Mouse (Mus musculus): ENCODE measurements around the gene Cpm. TPM values are rescaled to one million over a fixed set of nuclear protein-coding genes. Genes with fewer than 3 reads are reported as not detected.

Gene Cpm
- polyA plus RNA-seq, 1 experiment from 2014 or later, result 2.8 TPM

GRCm38 (mm10) chr10:117643302-117643701, 14.0 kb downstream of the Cpm start:
- Histone ChIP-seq H3K9ac (no peak overlapping the region), H3K27me3 (no peaks in the 10 kb centered on the region), H3K4me2 (no peak overlapping the region), H3K36me3 (no peaks in the 10 kb centered on the region), H3K4me3 (no peak overlapping the region), H3K4me1 (replicated peaks) (no peaks in the 10 kb centered on the region), H3K9me3 (no peaks in the 10 kb centered on the region), H3K27ac (replicated peaks) (no peak overlapping the region)
- WGBS, result 84% methylated on average over 6 of the region's 6 CpGs
- no peak for ATAC-seq (ENCODE audit: low FRiP score, low read depth)

- H3K27me3 ChIP-seq, result no peaks in the 10 kb centered on the region
- no peak overlapping the region for H3K4me3 ChIP-seq
- no peak overlapping the region for H3K27ac ChIP-seq (replicated peaks)
- no peak overlapping the region for H3K4me2 ChIP-seq
- no peaks in the 10 kb centered on the region for H3K36me3 ChIP-seq
- no peak for ATAC-seq (ENCODE audit: low FRiP score, low read depth)
- no peaks in the 10 kb centered on the region for H3K9me3 ChIP-seq
- no peaks in the 10 kb centered on the region for H3K4me1 ChIP-seq (replicated peaks)
- no peak overlapping the region for H3K9ac ChIP-seq
- 82% methylated on average over 12 of the region's 12 CpGs for WGBS
Measured at GRCm38 (mm10) chr10:117643711-117644428, 14.6 kb downstream of the Cpm start.

GRCm38 (mm10) chr10:117644429-117644748, 15.1 kb downstream of the Cpm start:
- 88% methylated on average over 8 of the region's 8 CpGs for WGBS
- Histone ChIP-seq H3K4me3 (no peak overlapping the region), H3K36me3 (no peaks in the 10 kb centered on the region), H3K4me1 (replicated peaks) (no peaks in the 10 kb centered on the region), H3K9me3 (no peaks in the 10 kb centered on the region), H3K27ac (replicated peaks) (no peak overlapping the region), H3K4me2 (no peak overlapping the region), H3K9ac (no peak overlapping the region), H3K27me3 (no peaks in the 10 kb centered on the region)
- ATAC-seq (ENCODE audit: low FRiP score, low read depth), result no peak

- Histone ChIP-seq H3K27me3 (no peaks in the 10 kb centered on the region), H3K9ac (no peak overlapping the region), H3K36me3 (no peaks in the 10 kb centered on the region), H3K4me3 (no peak overlapping the region), H3K27ac (replicated peaks) (no peak overlapping the region), H3K4me1 (replicated peaks) (no peaks in the 10 kb centered on the region), H3K4me2 (no peak overlapping the region), H3K9me3 (no peaks in the 10 kb centered on the region)
- ATAC-seq (ENCODE audit: low FRiP score, low read depth), result no peak
- WGBS, result 88% methylated on average over 11 of the region's 11 CpGs
Measured at GRCm38 (mm10) chr10:117644828-117645227, 15.5 kb downstream of the Cpm start.

- H3K36me3 ChIP-seq, result no peaks in the 10 kb centered on the region
- no peaks in the 10 kb centered on the region for H3K4me1 ChIP-seq (replicated peaks)
- H3K27ac ChIP-seq (replicated peaks), result no peak overlapping the region
- no peak overlapping the region for H3K4me3 ChIP-seq
- no peak overlapping the region for H3K9ac ChIP-seq
- no peak overlapping the region for H3K4me2 ChIP-seq
- ATAC-seq (ENCODE audit: low FRiP score, low read depth), result no peak
- H3K27me3 ChIP-seq, result no peaks in the 10 kb centered on the region
- no peaks in the 10 kb centered on the region for H3K9me3 ChIP-seq
- WGBS, result 63% methylated on average over 7 of the region's 7 CpGs
Measured at GRCm38 (mm10) chr10:117645487-117645964, 16.2 kb downstream of the Cpm start.

- Histone ChIP-seq H3K9me3 (no peaks in the 10 kb centered on the region), H3K36me3 (no peaks in the 10 kb centered on the region), H3K9ac (no peak overlapping the region), H3K27ac (replicated peaks) (no peak overlapping the region), H3K4me3 (no peak overlapping the region), H3K4me1 (replicated peaks) (no peaks in the 10 kb centered on the region), H3K27me3 (no peaks in the 10 kb centered on the region), H3K4me2 (no peak overlapping the region)
- ATAC-seq (ENCODE audit: low FRiP score, low read depth), result no peak
- WGBS, result 91% methylated on average over 5 of the region's 5 CpGs
Measured at GRCm38 (mm10) chr10:117646482-117647157, 17.3 kb downstream of the Cpm start.

- H3K4me2 ChIP-seq, result peak overlapping the region; percentile 5; the same call in 1 of the 2 replicates
- WGBS, result 31% methylated on average over 13 of the region's 13 CpGs
- H3K4me1 ChIP-seq (replicated peaks), result no peaks in the 10 kb centered on the region
- no peaks in the 10 kb centered on the region for H3K9me3 ChIP-seq
- no peak overlapping the region for H3K9ac ChIP-seq
- no peak overlapping the region for H3K27ac ChIP-seq (replicated peaks)
- no peaks in the 10 kb centered on the region for H3K36me3 ChIP-seq
- no peaks in the 10 kb centered on the region for H3K27me3 ChIP-seq
- H3K4me3 ChIP-seq, result no peak overlapping the region
- ATAC-seq (ENCODE audit: low FRiP score, low read depth), result peak; percentile 84
Measured at GRCm38 (mm10) chr10:117647158-117647505, 17.8 kb downstream of the Cpm start.

GRCm38 (mm10) chr10:117647964-117648472, 18.7 kb downstream of the Cpm start:
- no peaks in the 10 kb centered on the region for H3K27me3 ChIP-seq
- H3K27ac ChIP-seq (replicated peaks), result no peak overlapping the region
- H3K4me3 ChIP-seq, result no peak overlapping the region
- ATAC-seq (ENCODE audit: low FRiP score, low read depth), result no peak
- 74% methylated on average over 2 of the region's 2 CpGs for WGBS
- H3K4me1 ChIP-seq (replicated peaks), result no peaks in the 10 kb centered on the region
- no peak overlapping the region for H3K4me2 ChIP-seq
- H3K9me3 ChIP-seq, result no peaks in the 10 kb centered on the region
- H3K9ac ChIP-seq, result no peak overlapping the region
- H3K36me3 ChIP-seq, result no peaks in the 10 kb centered on the region

- Histone ChIP-seq H3K27me3 (no peaks in the 10 kb centered on the region), H3K4me3 (no peak overlapping the region), H3K9ac (no peak overlapping the region), H3K36me3 (no peaks in the 10 kb centered on the region), H3K27ac (replicated peaks) (no peak overlapping the region), H3K9me3 (no peaks in the 10 kb centered on the region), H3K4me2 (no peak overlapping the region), H3K4me1 (replicated peaks) (no peaks in the 10 kb centered on the region)
- ATAC-seq (ENCODE audit: low FRiP score, low read depth), result no peak
- WGBS, result 90% methylated on average over 3 of the region's 3 CpGs
Measured at GRCm38 (mm10) chr10:117648643-117649042, 19.3 kb downstream of the Cpm start.

GRCm38 (mm10) chr10:117649292-117650041, 20.2 kb downstream of the Cpm start:
- Histone ChIP-seq H3K27me3 (no peaks in the 10 kb centered on the region), H3K36me3 (no peaks in the 10 kb centered on the region), H3K4me1 (replicated peaks) (no peaks in the 10 kb centered on the region), H3K27ac (replicated peaks) (no peak overlapping the region), H3K9ac (no peak overlapping the region), H3K9me3 (no peaks in the 10 kb centered on the region), H3K4me2 (no peak overlapping the region), H3K4me3 (no peak overlapping the region)
- ATAC-seq (ENCODE audit: low FRiP score, low read depth), result no peak
- 91% methylated on average over 11 of the region's 11 CpGs for WGBS

- H3K9ac ChIP-seq, result no peak overlapping the region
- H3K4me1 ChIP-seq (replicated peaks), result no peaks in the 10 kb centered on the region
- H3K27ac ChIP-seq (replicated peaks), result no peak overlapping the region
- H3K9me3 ChIP-seq, result no peaks in the 10 kb centered on the region
- no peak for ATAC-seq (ENCODE audit: low FRiP score, low read depth)
- H3K36me3 ChIP-seq, result no peaks in the 10 kb centered on the region
- H3K27me3 ChIP-seq, result no peaks in the 10 kb centered on the region
- no peak overlapping the region for H3K4me2 ChIP-seq
- 91% methylated on average over 12 of the region's 12 CpGs for WGBS
- no peak overlapping the region for H3K4me3 ChIP-seq
Measured at GRCm38 (mm10) chr10:117650042-117650655, 20.8 kb downstream of the Cpm start.

- no peak overlapping the region for H3K9ac ChIP-seq
- H3K9me3 ChIP-seq, result no peaks in the 10 kb centered on the region
- 92% methylated on average over 7 of the region's 7 CpGs for WGBS
- H3K4me1 ChIP-seq (replicated peaks), result no peaks in the 10 kb centered on the region
- no peak overlapping the region for H3K4me3 ChIP-seq
- no peaks in the 10 kb centered on the region for H3K36me3 ChIP-seq
- no peak for ATAC-seq (ENCODE audit: low FRiP score, low read depth)
- no peaks in the 10 kb centered on the region for H3K27me3 ChIP-seq
- H3K4me2 ChIP-seq, result no peak overlapping the region
- H3K27ac ChIP-seq (replicated peaks), result no peak overlapping the region
Measured at GRCm38 (mm10) chr10:117650725-117651124, 21.4 kb downstream of the Cpm start.
